Mouse (Mus musculus): ENCODE measurements around the gene Grik3. TPM values are rescaled to one million over a fixed set of nuclear protein-coding genes. Genes with fewer than 3 reads are reported as not detected.

The Grik3 gene
- total and polyA plus RNA-seq, 3 experiments = under 0.01 TPM; not detected in 2

DNA sequence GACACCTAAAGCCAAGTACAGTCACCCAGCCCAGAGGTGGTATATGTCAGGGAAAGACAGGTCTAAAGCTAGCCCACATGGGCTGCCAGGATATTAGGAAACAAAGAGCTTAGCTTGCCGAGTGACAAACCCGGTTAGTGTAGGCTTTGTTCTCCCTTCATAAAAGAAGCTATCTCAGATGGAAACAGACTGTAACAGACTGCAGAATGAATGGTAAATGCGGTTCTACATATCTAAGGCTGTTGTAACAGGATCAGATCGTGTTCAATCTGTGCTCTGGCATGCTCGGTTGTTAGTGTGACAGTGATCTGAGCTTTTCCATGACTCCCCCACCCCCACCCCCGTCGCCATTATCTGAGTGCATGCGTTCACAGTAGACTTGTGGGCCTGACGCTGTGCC, 92.8 kb downstream of the Grik3 start (continued):
- no peak for TF ChIP-seq MYC (IDR thresholded peaks at IDR 0.05; ENCODE audit: low read depth, low read length)
- TF ChIP-seq NELFE (IDR thresholded peaks at IDR 0.05; ENCODE audit: low read depth, low read length) = no peak
- TF ChIP-seq TAL1 (IDR thresholded peaks at IDR 0.05; ENCODE audit: low read length) = no peak

DNA sequence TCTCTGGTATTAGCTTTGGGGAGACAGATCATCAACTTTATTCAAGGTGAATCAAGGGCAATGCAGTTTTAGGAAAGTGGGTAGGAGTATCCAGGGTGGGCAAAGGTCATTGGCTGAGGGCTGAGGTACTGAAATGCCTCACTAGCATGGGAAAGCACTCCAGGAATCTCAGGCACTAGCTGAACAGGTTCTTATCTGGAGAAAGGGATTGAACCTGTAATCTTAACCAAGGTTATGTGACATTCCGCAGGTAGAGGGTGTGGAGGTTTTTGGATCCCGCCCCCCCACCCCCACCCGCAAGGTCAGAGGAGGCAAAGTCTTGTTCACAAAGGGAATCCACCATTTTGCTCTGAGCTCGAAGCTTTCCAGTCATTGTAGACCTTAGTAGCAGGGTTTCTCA, 93.4 kb downstream of the Grik3 start:
- Histone ChIP-seq H3K9me3 (replicated peaks; ENCODE audit: insufficient read depth, low read length) (no peaks in the 10 kb centered on the region), H3K79me2 (ENCODE audit: control insufficient read depth, insufficient read depth, low read length, poor library complexity) (no peaks in the 10 kb centered on the region), H3K4me1 (ENCODE audit: control insufficient read depth in 1 of 2, insufficient read depth in 2 of 2, low read length in 2 of 2) (no peaks in the 10 kb centered on the region), H3K9ac (ENCODE audit: control insufficient read depth, low read depth, low read length, poor library complexity, severe bottlenecking) (no peak overlapping the region), H3K27me3 (ENCODE audit: control insufficient read depth in 1 of 2, insufficient read depth in 2 of 2, low read length in 2 of 2) (no peaks in the 10 kb centered on the region), H3K4me3 (ENCODE audit: control insufficient read depth in 1 of 2, insufficient read depth in 1 of 2, low read depth in 2 of 2, low read length in 2 of 2) (no peak overlapping the region), H3K36me3 (ENCODE audit: control insufficient read depth in 1 of 2, insufficient read depth in 2 of 2, low read length in 2 of 2) (no peaks in the 10 kb centered on the region), H3K27ac (ENCODE audit: control insufficient read depth, low read depth, low read length) (no peak overlapping the region)
- no peak for DNase-seq (ENCODE audit: low read depth, low spot score)
- no peak for TF ChIP-seq USF2 (IDR thresholded peaks at IDR 0.05; ENCODE audit: borderline replicate concordance in 1 of 2, insufficient read depth in 1 of 2, low read depth in 1 of 2, low read length in 2 of 2)
- TF ChIP-seq HCFC1 (IDR thresholded peaks at IDR 0.05; ENCODE audit: low read depth, low read length) = no peak
- no peak for TF ChIP-seq ELF1 (IDR thresholded peaks at IDR 0.05; ENCODE audit: low read depth, low read length)
- no peak for TF ChIP-seq MAX (IDR thresholded peaks at IDR 0.05; ENCODE audit: low read length)
- TF ChIP-seq EP300 (IDR thresholded peaks at IDR 0.05; ENCODE audit: low read depth in 1 of 2, low read length in 2 of 2) = no peak
- TF ChIP-seq POLR2AphosphoS2 (IDR thresholded peaks at IDR 0.05; ENCODE audit: low read length) = no peak
- no peak for TF ChIP-seq RCOR1 (IDR thresholded peaks at IDR 0.05; ENCODE audit: low read depth, low read length)
- no peak for TF ChIP-seq TAL1 (IDR thresholded peaks at IDR 0.05; ENCODE audit: low read length)
- TF ChIP-seq SMC3 (IDR thresholded peaks at IDR 0.05; ENCODE audit: low read depth, low read length) = no peak
- TF ChIP-seq NRF1 (IDR thresholded peaks at IDR 0.05; ENCODE audit: insufficient read depth, low read depth, low read length, poor library complexity, severe bottlenecking) = no peak
- TF ChIP-seq KAT2A (conservative IDR thresholded peaks at IDR 0.05; ENCODE audit: low read depth, low read length) = no peak
- no peak for TF ChIP-seq MEF2A (IDR thresholded peaks at IDR 0.05; ENCODE audit: extremely low read depth, insufficient replicate concordance, low read depth, low read length, poor library complexity, severe bottlenecking)
- no peak for TF ChIP-seq UBTF (IDR thresholded peaks at IDR 0.05; ENCODE audit: borderline replicate concordance, insufficient read depth, low read depth, low read length)

DNA sequence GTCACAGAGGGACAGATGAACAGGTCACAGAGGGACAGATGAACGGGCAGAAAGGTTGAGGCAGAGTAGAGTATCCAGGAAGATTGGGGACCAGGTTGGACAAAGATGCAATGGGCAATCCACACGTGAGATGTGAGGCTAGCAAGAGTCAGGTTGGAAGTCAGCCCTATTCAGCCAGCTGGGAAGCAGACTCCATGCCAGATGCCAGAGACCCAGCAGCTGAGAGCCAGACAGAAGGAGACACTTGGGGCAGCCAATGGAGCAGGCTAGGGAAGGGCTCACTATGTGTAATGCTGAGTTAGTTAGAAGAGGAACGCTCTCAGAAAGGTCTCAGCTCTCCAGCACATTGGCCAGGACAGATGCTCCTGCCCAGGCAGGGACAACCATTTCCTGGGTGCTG, 94.2 kb downstream of the Grik3 start:
- Histone ChIP-seq H3K27me3 (ENCODE audit: control insufficient read depth in 1 of 2, insufficient read depth in 2 of 2, low read length in 2 of 2) (no peaks in the 10 kb centered on the region), H3K4me1 (ENCODE audit: control insufficient read depth in 1 of 2, insufficient read depth in 2 of 2, low read length in 2 of 2) (no peaks in the 10 kb centered on the region), H3K79me2 (ENCODE audit: control insufficient read depth, insufficient read depth, low read length, poor library complexity) (no peaks in the 10 kb centered on the region), H3K9ac (ENCODE audit: control insufficient read depth, low read depth, low read length, poor library complexity, severe bottlenecking) (no peak overlapping the region), H3K4me3 (ENCODE audit: control insufficient read depth in 1 of 2, insufficient read depth in 1 of 2, low read depth in 2 of 2, low read length in 2 of 2) (no peak overlapping the region), H3K9me3 (replicated peaks; ENCODE audit: insufficient read depth, low read length) (no peaks in the 10 kb centered on the region), H3K27ac (ENCODE audit: control insufficient read depth, low read depth, low read length) (no peak overlapping the region), H3K36me3 (ENCODE audit: control insufficient read depth in 1 of 2, insufficient read depth in 2 of 2, low read length in 2 of 2) (no peaks in the 10 kb centered on the region)
- no peak for DNase-seq (ENCODE audit: low read depth, low spot score)
- TF ChIP-seq TAL1 (IDR thresholded peaks at IDR 0.05; ENCODE audit: low read length) (no peak), MAX (IDR thresholded peaks at IDR 0.05; ENCODE audit: low read length) (no peak), GATA1 (IDR thresholded peaks at IDR 0.05; ENCODE audit: low read depth, low read length) (no peak), RCOR1 (IDR thresholded peaks at IDR 0.05; ENCODE audit: low read depth, low read length) (no peak), ZKSCAN1 (IDR thresholded peaks at IDR 0.05; ENCODE audit: low read depth, low read length) (no peak), KAT2A (conservative IDR thresholded peaks at IDR 0.05; ENCODE audit: low read depth, low read length) (no peak), NELFE (IDR thresholded peaks at IDR 0.05; ENCODE audit: low read depth, low read length) (no peak), HCFC1 (IDR thresholded peaks at IDR 0.05; ENCODE audit: low read depth, low read length) (no peak), CHD1 (IDR thresholded peaks at IDR 0.05; ENCODE audit: low read depth, low read length) (no peak), ZC3H11A (IDR thresholded peaks at IDR 0.05; ENCODE audit: low read depth, low read length) (no peak), POLR2AphosphoS2 (IDR thresholded peaks at IDR 0.05; ENCODE audit: low read length) (no peak)

Data from MEL (cell line).